Comparison of ENCODE assay signal across 16 mouse cellular contexts in genomic region chr13:53911261-53911660, GRCm38 (mm10).
"Had no signal": no experiment of that assay in that cellular context is flagged by ENCODE, and none has a peak within 500 bp of the region (broad histone marks: within the 10 kb centered on the region; RNA-seq: fewer than 3 reads in every experiment).

No protein-coding gene starts in this region.

- H3K9ac ChIP-seq: neural tube, embryonic 13.5 days; neural tube, embryonic 15.5 days; stomach, embryonic 15.5 days had no signal

- H3K4me1 ChIP-seq: neural tube, embryonic 15.5 days; stomach, embryonic 15.5 days had no signal

- H3K36me3 ChIP-seq: neural tube, embryonic 13.5 days; neural tube, embryonic 15.5 days; stomach, embryonic 15.5 days had no signal

- H3K27ac ChIP-seq: neural tube, embryonic 13.5 days; neural tube, embryonic 15.5 days; stomach, embryonic 15.5 days; stomach, postnatal 0 days had no signal

- DNase-seq: retina, postnatal 1 day; right cerebral cortex, adult 18-20 months; right cerebral cortex, postnatal 14 days; right cerebral cortex, postnatal 25 days; right cerebral cortex, postnatal 4 days; spleen, adult 18-20 months; thymus, adult 18-20 months; thymus, adult 2 months; thymus, postnatal 14 days; thymus, postnatal 25 days; thymus, postnatal 36 days; thymus, postnatal 4 days had no signal

- H3K4me3 ChIP-seq: neural tube, embryonic 13.5 days; neural tube, embryonic 15.5 days; stomach, embryonic 15.5 days had no signal

- H3K4me2 ChIP-seq: neural tube, embryonic 13.5 days; neural tube, embryonic 15.5 days; stomach, embryonic 15.5 days had no signal

- H3K9me3 ChIP-seq: neural tube, embryonic 13.5 days; neural tube, embryonic 15.5 days; stomach, embryonic 15.5 days had no signal

- H3K27me3 ChIP-seq: neural tube, embryonic 13.5 days; neural tube, embryonic 15.5 days; stomach, embryonic 15.5 days had no signal
